Mouse (Mus musculus): ENCODE measurements around the gene Pmp22.

- TF ChIP-seq HCFC1 (IDR thresholded peaks at IDR 0.05; ENCODE audit: borderline replicate concordance, insufficient read depth, low read length) (no peak), MAFK (IDR thresholded peaks at IDR 0.05; ENCODE audit: insufficient read depth, low read depth, low read length) (no peak)
Measured at GRCm38 (mm10) chr11:63135622-63136021, 6.8 kb downstream of the Pmp22 start.

All from ES-E14 (cell line).